Mouse (Mus musculus) urinary bladder, postnatal 14 days (tissue): Measurements from ENCODE around the gene Hace1.

Experiments
- DNase-seq: peaks from one replicate; pipeline ENCODE4 v3.0.0; 2021; ENCODE audit warnings: low spot score

The Hace1 gene

GRCm38 (mm10) chr10:45706849-45707248, 129.2 kb downstream of the Hace1 start:
- no peak for DNase-seq

GRCm38 (mm10) chr10:45710848-45711247, 133.2 kb downstream of the Hace1 start:
- DNase-seq, result no peak

DNA sequence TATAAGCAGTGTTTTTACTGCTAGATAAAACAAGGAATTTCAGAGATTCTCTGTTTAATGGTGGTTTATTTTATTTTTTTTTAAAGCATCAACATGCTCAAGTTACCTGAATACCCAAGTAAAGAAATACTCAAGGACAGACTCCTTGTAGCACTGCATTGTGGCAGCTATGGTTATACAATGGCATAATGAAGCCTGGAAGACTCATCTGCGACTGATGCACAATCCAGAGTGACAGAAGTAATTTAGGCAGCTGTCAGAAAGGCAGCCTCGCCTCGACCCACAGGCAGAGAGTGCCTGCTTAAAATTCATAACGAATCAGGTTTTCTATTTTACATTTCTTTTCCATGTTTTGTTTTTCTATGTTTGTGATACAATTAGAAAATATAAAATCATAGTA, 133.7 kb downstream of the Hace1 start:
- DNase-seq, result no peak
